Mouse (Mus musculus) midbrain, embryonic 11.5 days (tissue): Measurements from ENCODE around the gene Vars. TPM values are rescaled to one million over a fixed set of nuclear protein-coding genes. Genes with fewer than 3 reads are reported as not detected.

Source experiments
- ATAC-seq: fragments of 200-750 bp; cut with Nextera tagmentation; 2 replicates; pipeline ENCODE4 v1.8.0; 2017; ENCODE audit warnings: moderate TSS enrichment, moderate library complexity; ENCODE audit not compliant: low FRiP score
- DNase-seq: peaks from one replicate; pipeline ENCODE4 v3.0.0; 2015; ENCODE audit warnings: low spot score; ENCODE audit errors: missing footprints
- H3K27ac ChIP-seq: fragments of 300-500 bp; sonication (generic); 2 replicates; pipeline ENCODE4 v1.5.1; 2014; ENCODE audit warnings: low read depth, low read length
- H3K27me3 ChIP-seq: fragments of 300-500 bp; sonication (generic); 2 replicates; pipeline ENCODE4 v1.6.1; 2014; ENCODE audit warnings: mild to moderate bottlenecking, low read length, moderate library complexity, mixed read lengths; ENCODE audit not compliant: control insufficient read depth, insufficient read depth
- H3K36me3 ChIP-seq: fragments of 300-500 bp; sonication (generic); 2 replicates; pipeline ENCODE4 v1.6.1; 2014; ENCODE audit warnings: mild to moderate bottlenecking, low read length, moderate library complexity, mixed read lengths; ENCODE audit not compliant: control insufficient read depth, insufficient read depth
- H3K4me1 ChIP-seq: fragments of 300-500 bp; sonication (generic); 2 replicates; pipeline ENCODE4 v1.6.1; 2014; ENCODE audit warnings: low read length; ENCODE audit not compliant: control insufficient read depth, insufficient read depth
- H3K4me2 ChIP-seq: fragments of 300-500 bp; sonication (generic); 2 replicates; pipeline ENCODE4 v1.6.1; 2014; ENCODE audit warnings: mild to moderate bottlenecking, moderate library complexity
- H3K4me3 ChIP-seq: fragments of 300-500 bp; sonication (generic); 2 replicates; pipeline ENCODE4 v1.5.1; 2014; ENCODE audit warnings: low read depth, low read length
- H3K9ac ChIP-seq: fragments of 300-500 bp; sonication (generic); 2 replicates; pipeline ENCODE4 v1.6.1; 2014; ENCODE audit warnings: low read length
- H3K9me3 ChIP-seq: fragments of 300-500 bp; sonication (generic); 2 replicates; pipeline ENCODE4 v1.6.1; 2016; ENCODE audit warnings: low read length; ENCODE audit not compliant: control insufficient read depth
- WGBS: fragments of 180-500 bp; shearing (Covaris S2); extraction: QIAGEN DNeasy Blood & Tissue Kit; methylation state at CpG from one replicate; pipeline ENCODE4 v1.1.7; 2014; 5-methylcytosine and 5-hydroxymethylcytosine counted together
- polyA plus RNA-seq: library from polyadenylated mRNA; unstranded; fragments of >200 nt; fragmentation: Nextera tagmentation; extraction: Ambion mirVana; gene quantifications from 2 replicates; pipeline ENCODE4 v1.2.1, GENCODE M21; 2014

The Vars gene
- polyA plus RNA-seq, 1 experiment from 2014 or later: 81.2 TPM

DNA sequence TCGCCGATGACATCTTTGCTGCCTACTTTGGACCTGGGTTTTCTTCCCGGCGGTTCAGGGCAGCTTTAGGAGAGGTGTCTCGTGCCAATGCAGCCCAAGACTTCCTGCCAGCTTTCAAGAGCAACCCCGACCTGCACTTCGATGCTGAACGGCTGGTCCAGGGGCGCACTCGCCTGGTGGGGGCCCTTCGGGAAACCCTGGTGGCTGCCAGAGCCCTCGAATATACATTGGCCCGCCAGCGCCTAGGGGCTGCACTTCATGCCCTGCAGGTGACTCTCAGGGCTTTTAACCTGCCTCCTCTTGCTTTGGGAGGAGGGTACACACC lies 16.9 kb downstream of the Vars start:
- WGBS: 73% methylated on average over 14 of the region's 14 CpGs
- H3K4me3 ChIP-seq: no peak overlapping the region
- H3K27ac ChIP-seq: no peak overlapping the region
- no peak for DNase-seq
- ATAC-seq: no peak
- no peak overlapping the region for H3K4me2 ChIP-seq
- peaks cover 6% of the 10 kb centered on the region for H3K4me1 ChIP-seq
- no peak overlapping the region for H3K9ac ChIP-seq
- no peaks in the 10 kb centered on the region for H3K9me3 ChIP-seq
- no peaks in the 10 kb centered on the region for H3K27me3 ChIP-seq
- H3K36me3 ChIP-seq: peaks cover 27% of the 10 kb centered on the region

DNA sequence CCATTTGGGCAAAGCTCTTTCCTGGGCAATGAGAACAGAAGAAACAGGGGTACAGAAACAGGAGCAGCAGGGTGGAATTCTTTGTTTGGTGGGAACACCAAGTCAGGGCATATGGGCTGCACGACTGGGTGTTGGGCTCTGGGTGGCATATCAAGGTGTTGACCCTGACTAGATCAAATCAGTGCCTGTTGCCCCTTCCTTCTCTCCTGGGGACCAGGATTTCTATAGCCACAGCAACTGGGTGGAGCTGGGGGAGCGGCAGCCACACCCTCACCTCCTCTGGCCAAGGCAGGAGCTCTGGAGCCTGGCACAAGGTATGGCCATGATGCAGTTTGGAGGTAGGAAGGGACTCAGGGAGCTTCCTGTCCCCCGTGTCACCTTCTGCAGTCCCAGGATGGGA lies 17.4 kb downstream of the Vars start:
- no peak for DNase-seq
- Histone ChIP-seq H3K36me3 (peaks cover 23% of the 10 kb centered on the region), H3K27me3 (no peaks in the 10 kb centered on the region), H3K9me3 (no peaks in the 10 kb centered on the region), H3K4me2 (no peak overlapping the region), H3K9ac (no peak overlapping the region), H3K27ac (no peak overlapping the region), H3K4me1 (peaks cover 6% of the 10 kb centered on the region), H3K4me3 (no peak overlapping the region)
- WGBS: 73% methylated on average over 3 of the region's 3 CpGs
- no peak for ATAC-seq

DNA sequence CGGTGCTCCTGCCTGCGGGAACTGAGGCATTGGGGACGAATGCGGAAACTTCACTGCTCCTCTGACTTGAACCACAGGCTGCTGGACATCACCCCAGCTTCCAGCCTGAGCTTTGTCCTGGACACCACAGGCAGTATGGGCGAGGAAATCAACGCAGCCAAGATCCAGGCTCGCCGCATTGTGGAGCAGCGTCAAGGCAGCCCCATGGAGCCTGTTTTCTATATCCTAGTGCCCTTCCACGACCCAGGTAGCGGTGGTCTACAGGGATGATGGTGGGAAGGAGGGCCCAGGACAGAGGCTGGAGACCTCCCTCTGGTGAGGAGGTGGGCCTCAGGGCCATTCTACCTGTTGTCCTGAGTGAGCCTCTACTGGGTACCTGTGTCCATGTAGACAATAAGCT lies 19.1 kb downstream of the Vars start:
- ATAC-seq (no peak), DNase-seq (no peak)
- H3K9ac ChIP-seq: no peak overlapping the region
- H3K4me2 ChIP-seq: no peak overlapping the region
- H3K27ac ChIP-seq: no peak overlapping the region
- H3K9me3 ChIP-seq: no peaks in the 10 kb centered on the region
- H3K4me1 ChIP-seq: peaks cover 6% of the 10 kb centered on the region
- H3K27me3 ChIP-seq: no peaks in the 10 kb centered on the region
- WGBS: 84% methylated on average over 11 of the region's 11 CpGs
- H3K36me3 ChIP-seq: peaks cover 5% of the 10 kb centered on the region
- no peak overlapping the region for H3K4me3 ChIP-seq

DNA sequence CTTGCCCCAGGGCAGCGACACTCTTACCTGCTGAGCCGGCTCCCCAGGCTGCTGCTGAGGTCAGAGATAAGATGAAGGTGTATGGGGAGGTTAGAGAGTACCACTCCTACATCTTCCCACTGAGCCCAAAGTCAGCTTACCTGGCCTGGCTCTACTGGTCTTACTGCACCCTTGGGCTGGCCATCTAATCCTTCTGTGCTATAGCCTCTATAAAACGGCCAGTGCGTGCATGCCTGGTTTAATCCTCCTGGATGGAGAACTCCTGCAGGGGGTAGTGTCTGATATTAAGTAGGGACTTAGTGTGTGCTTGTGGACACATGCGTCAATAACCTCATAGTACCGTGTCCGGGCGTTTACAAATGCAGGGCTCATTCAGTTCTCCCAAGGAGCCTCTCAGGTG lies 19.8 kb downstream of the Vars start:
- no peak for ATAC-seq
- Histone ChIP-seq H3K4me1 (peaks cover 6% of the 10 kb centered on the region), H3K27ac (no peak overlapping the region), H3K4me2 (no peak overlapping the region), H3K4me3 (no peak overlapping the region), H3K27me3 (no peaks in the 10 kb centered on the region), H3K9me3 (no peaks in the 10 kb centered on the region), H3K9ac (no peak overlapping the region), H3K36me3 (peaks cover 3% of the 10 kb centered on the region)
- DNase-seq: no peak
- WGBS: 82% methylated on average over 8 of the region's 8 CpGs

DNA sequence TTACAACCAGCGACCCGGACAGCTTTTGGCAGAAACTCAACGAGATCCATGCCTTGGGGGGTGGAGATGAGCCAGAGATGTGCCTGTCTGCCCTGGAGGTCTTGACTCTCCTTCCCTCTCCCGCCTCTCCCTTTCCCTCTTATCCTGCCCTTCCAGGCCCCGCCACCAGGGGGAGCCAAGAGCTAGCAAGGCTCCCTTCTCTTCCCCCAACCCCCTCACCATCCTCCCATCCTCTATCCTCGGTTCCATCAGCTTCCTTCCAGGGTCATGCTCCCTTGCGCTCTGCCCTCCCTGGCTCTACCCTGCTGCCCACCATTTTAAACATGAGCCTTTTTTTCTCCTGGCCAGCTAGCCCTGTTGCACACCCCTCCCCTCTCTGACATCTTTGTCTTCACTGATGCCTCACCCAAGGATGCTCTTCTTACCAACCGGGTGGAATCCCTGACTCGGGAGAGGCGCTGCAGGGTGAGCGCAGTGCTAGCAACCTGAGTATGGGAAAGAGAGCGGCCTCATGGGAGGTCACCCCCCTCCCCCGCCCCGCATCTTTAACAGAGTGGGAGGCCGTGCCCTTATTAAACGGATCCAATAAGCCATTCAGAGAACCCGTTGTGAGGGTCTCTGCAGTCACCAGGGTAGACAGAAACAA lies 20.5 kb downstream of the Vars start:
- H3K4me1 ChIP-seq: peaks cover 6% of the 10 kb centered on the region
- no peaks in the 10 kb centered on the region for H3K36me3 ChIP-seq
- no peak overlapping the region; the same call in 1 of the 2 replicates for H3K27ac ChIP-seq
- WGBS: 4% methylated on average over 16 of the region's 17 CpGs
- peak; percentile 100 for DNase-seq
- peak overlapping the region; percentile 6; the same call in 1 of the 2 replicates for H3K9ac ChIP-seq
- no peaks in the 10 kb centered on the region for H3K9me3 ChIP-seq
- no peaks in the 10 kb centered on the region for H3K27me3 ChIP-seq
- no peak overlapping the region; the same call in 1 of the 2 replicates for H3K4me3 ChIP-seq
- ATAC-seq: peak; percentile 85
- H3K4me2 ChIP-seq: peak overlapping the region; percentile 30

DNA sequence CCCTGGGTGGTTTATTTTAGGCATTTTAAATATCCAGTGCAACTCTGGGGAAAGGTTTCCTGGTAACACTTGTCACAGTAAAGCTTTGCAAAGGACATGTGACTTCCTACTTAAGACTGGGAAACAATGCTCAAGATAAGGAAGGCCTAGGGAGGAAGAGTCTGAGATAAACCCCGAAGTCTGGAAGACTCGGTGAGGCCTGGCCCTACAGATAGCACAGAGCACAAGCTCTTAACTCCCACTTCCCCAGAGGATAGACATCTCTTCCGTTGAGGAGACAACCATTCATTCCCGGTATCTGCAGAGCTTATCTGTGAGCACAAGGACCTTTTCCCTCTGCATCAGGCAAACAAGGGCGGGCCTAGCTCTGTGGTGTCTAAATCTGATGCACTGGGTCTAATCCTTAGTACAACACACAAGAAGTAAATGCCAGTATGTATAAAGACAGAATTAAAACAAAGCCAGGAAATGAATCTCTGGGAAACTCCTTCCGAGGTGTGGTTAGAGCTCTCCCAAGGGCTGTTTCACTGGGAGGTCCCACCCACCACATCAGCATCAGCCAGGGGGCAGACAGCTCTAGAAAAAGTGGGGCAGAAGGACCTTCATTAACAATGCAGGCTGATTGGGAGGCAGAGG lies 21.2 kb downstream of the Vars start:
- no peak overlapping the region for H3K9ac ChIP-seq
- no peaks in the 10 kb centered on the region for H3K36me3 ChIP-seq
- no peaks in the 10 kb centered on the region for H3K27me3 ChIP-seq
- H3K9me3 ChIP-seq: no peaks in the 10 kb centered on the region
- 52% methylated on average over 6 of the region's 6 CpGs for WGBS
- H3K4me3 ChIP-seq: no peak overlapping the region
- DNase-seq: no peak
- H3K4me1 ChIP-seq: peaks cover 6% of the 10 kb centered on the region
- no peak overlapping the region; the same call in 1 of the 2 replicates for H3K27ac ChIP-seq
- H3K4me2 ChIP-seq: no peak overlapping the region
- no peak; the same call in 1 of the 2 replicates for ATAC-seq

DNA sequence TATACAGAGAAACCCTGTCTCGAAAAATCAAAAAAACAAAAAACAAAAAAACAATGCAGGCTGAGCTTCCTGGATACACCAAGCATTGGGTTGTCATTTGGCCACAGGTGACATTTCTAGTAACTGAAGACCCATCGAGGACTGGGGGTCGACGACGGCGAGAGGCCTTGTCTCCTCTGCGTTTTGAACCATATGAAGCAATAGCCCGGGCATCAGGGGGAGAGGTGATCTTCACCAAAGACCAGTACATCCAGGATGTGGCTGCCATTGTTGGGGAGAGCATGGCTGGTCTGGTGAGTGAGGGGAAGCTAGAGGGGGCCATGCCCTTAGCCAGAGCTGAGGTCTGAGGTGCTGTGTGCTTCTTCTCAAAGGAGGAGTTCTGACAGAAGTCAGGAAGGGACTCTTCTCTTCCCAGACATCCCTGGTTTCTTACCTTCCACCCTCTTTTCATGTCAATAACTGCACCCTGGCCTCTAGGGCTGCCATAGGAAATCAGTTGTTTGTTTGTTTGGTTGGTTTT lies 21.8 kb downstream of the Vars start:
- no peak for DNase-seq
- no peak overlapping the region for H3K27ac ChIP-seq
- no peaks in the 10 kb centered on the region for H3K36me3 ChIP-seq
- no peak overlapping the region for H3K9ac ChIP-seq
- H3K9me3 ChIP-seq: no peaks in the 10 kb centered on the region
- no peaks in the 10 kb centered on the region for H3K27me3 ChIP-seq
- H3K4me3 ChIP-seq: no peak overlapping the region
- no peak for ATAC-seq
- WGBS: 95% methylated on average over 8 of the region's 8 CpGs
- peaks cover 12% of the 10 kb centered on the region for H3K4me1 ChIP-seq
- no peak overlapping the region for H3K4me2 ChIP-seq

DNA sequence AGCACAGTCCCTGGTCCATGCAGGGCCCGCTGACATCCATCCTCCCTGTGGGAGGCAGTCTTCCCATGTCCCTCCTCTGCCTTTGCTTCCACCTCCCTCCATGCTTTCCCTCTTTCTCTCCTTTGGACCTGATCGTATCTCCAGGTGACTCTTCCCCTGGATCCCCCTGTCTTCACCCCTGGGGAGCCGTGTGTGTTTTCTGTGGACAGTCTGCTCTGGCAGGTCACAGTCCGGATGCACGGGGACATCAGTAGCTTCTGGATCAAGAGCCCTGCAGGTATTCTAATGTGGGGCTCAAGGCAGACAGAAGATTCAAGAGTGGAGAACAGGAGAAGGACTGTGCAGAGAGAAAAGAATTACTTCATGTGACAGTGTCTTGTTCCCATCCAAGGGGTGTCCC lies 22.4 kb downstream of the Vars start:
- H3K4me1 ChIP-seq: peaks cover 13% of the 10 kb centered on the region
- no peak overlapping the region for H3K9ac ChIP-seq
- WGBS: 83% methylated on average over 5 of the region's 5 CpGs
- H3K4me2 ChIP-seq: no peak overlapping the region
- H3K27ac ChIP-seq: no peak overlapping the region
- H3K27me3 ChIP-seq: no peaks in the 10 kb centered on the region
- no peak overlapping the region for H3K4me3 ChIP-seq
- DNase-seq (no peak), ATAC-seq (no peak)
- H3K9me3 ChIP-seq: no peaks in the 10 kb centered on the region
- no peaks in the 10 kb centered on the region for H3K36me3 ChIP-seq

DNA sequence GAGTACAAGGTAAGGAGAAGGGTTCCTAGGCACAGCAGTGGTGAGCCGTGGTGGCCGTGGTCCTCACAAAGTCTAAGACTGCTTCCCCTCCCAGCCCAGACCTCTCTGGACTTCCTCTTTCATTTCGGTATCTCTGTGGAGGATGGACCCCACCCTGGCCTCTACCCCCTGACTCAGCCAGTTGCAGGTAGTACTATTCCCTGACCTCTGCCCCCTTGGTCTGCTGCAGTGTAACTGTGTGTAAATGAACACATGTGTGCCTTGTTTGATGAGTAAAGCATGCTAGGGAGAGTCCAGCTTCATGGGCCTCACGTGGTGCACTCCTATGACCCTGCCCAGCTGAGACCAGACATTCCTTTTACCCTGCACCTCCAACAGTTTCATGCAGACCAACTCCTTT lies 23.0 kb downstream of the Vars start:
- Histone ChIP-seq H3K4me1 (peaks cover 13% of the 10 kb centered on the region), H3K4me2 (no peak overlapping the region), H3K36me3 (no peaks in the 10 kb centered on the region), H3K4me3 (no peak overlapping the region), H3K27me3 (no peaks in the 10 kb centered on the region), H3K27ac (no peak overlapping the region), H3K9me3 (no peaks in the 10 kb centered on the region), H3K9ac (no peak overlapping the region)
- 76% methylated on average over 4 of the region's 4 CpGs for WGBS
- ATAC-seq (no peak), DNase-seq (no peak)
